Mouse (Mus musculus) stomach, postnatal 0 days (tissue): Measurements from ENCODE around the gene Tmem120b.

Experiments
- CTCF ChIP-seq: IDR thresholded peaks from 2 replicates; pipeline ENCODE4 v1.5.1; 2016; ENCODE audit warnings: antibody characterized with exemption, low read depth, mild to moderate bottlenecking, moderate library complexity
- EP300 ChIP-seq: optimal IDR thresholded peaks from 2 replicates; pipeline ENCODE3; 2016; ENCODE audit warnings: antibody characterized with exemption

DNA sequence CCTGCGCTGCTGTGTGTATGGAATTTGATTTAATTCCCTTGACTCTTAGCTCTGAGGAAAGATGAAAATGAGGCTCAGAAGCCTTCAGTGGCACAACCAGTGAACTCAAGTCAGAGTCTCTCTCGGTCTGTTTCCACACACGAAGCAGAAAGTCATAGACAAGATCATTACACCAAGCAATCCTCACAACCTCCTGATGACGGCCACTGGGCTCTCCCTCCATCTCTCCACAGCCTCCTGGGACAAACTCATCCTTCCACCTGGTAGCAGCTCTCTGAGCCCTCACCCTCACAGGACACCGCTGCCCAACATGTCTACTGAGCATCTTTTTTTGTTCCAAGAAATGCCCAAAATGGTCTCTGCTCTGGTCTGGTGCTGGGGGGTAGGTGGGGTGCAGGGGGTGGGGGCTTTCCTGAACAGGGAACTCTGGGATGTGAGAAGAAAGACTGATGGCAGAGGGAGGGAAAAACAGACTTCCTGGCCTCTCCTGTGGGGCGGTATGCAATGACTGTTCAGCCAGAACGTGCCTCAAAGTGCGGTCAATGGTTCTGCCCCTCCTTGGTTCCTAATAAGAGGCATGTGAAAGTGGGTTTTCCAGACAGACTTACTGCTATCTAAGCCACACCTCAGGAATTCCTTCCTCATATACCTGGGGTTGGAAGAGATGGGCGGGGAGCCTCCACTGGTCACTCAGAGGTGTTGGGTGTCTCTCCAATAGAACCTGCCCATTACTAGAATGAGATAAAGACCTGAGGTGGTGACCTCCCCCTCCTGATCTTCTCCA is 62.0 kb downstream of the Tmem120b start:
- TF ChIP-seq EP300 (no peak), CTCF (no peak)
